Mouse (Mus musculus) heart, postnatal 0 days (tissue): ENCODE data around the gene 4930562C15Rik. TPM values are rescaled to one million over a fixed set of nuclear protein-coding genes. Genes with fewer than 3 reads are reported as not detected.
A peak's percentile ranks its signal among the peaks of the same experiment; 100 is the strongest.

ENCODE experiments used
- ATAC-seq: fragments of 200-750 bp; cut with Nextera tagmentation; 2 replicates; pipeline ENCODE4 v1.8.0; 2017; ENCODE audit warnings: low read depth, moderate number of reproducible peaks, moderate library complexity; ENCODE audit not compliant: insufficient read depth
- DNase-seq: peaks from one replicate; pipeline ENCODE4 v3.0.0-alpha.2; 2016; ENCODE audit warnings: low spot score
- H3K27ac ChIP-seq: fragments of 300-500 bp; sonication (generic); 2 replicates; pipeline ENCODE4 v1.5.1; 2014; ENCODE audit warnings: low read depth, mild to moderate bottlenecking
- H3K27me3 ChIP-seq: fragments of 300-500 bp; sonication (generic); 2 replicates; pipeline ENCODE4 v1.6.1; 2014; ENCODE audit warnings: low read length, mixed read lengths; ENCODE audit not compliant: control insufficient read depth, insufficient read depth
- H3K36me3 ChIP-seq: fragments of 300-500 bp; sonication (generic); replicated peaks from 2 replicates; pipeline ENCODE4 v1.6.1; 2014; ENCODE audit warnings: low read length, mixed read lengths; ENCODE audit not compliant: control insufficient read depth, insufficient read depth
- H3K4me1 ChIP-seq: fragments of 300-500 bp; sonication (generic); 2 replicates; pipeline ENCODE4 v1.6.1; 2014; ENCODE audit warnings: antibody characterized with exemption; ENCODE audit not compliant: control insufficient read depth, insufficient read depth
- H3K4me2 ChIP-seq: fragments of 300-500 bp; sonication (generic); 2 replicates; pipeline ENCODE4 v1.6.1; 2014; ENCODE audit warnings: low read depth, mild to moderate bottlenecking, low read length, moderate library complexity
- H3K4me3 ChIP-seq: fragments of 300-500 bp; sonication (generic); 2 replicates; pipeline ENCODE4 v1.5.1; 2014; ENCODE audit warnings: low read depth, low read length
- H3K9ac ChIP-seq: fragments of 300-500 bp; sonication (generic); replicated peaks from 2 replicates; pipeline ENCODE4 v1.6.1; 2014; ENCODE audit warnings: low read depth, low read length, mixed read lengths
- H3K9me3 ChIP-seq: fragments of 300-500 bp; sonication (generic); replicated peaks from 2 replicates; pipeline ENCODE4 v1.6.1; 2016; ENCODE audit warnings: low read length; ENCODE audit not compliant: control insufficient read depth
- CTCF ChIP-seq: IDR thresholded peaks from 2 replicates; pipeline ENCODE4 v1.5.1; 2016; ENCODE audit warnings: antibody characterized with exemption, control low read depth, low read depth
- EP300 ChIP-seq: IDR thresholded peaks from 2 replicates; pipeline ENCODE4 v1.6.1; 2016; ENCODE audit warnings: antibody characterized with exemption, low read depth
- WGBS: fragments of 180-500 bp; shearing (Covaris S2); extraction: QIAGEN DNeasy Blood & Tissue Kit; methylation state at CpG from one replicate; pipeline ENCODE4 v1.1.7; 2014; 5-methylcytosine and 5-hydroxymethylcytosine counted together
- polyA plus RNA-seq: library from polyadenylated mRNA; unstranded; fragments of >200 nt; fragmentation: Nextera tagmentation; extraction: Ambion mirVana; gene quantifications from 2 replicates; pipeline ENCODE4 v1.2.1, GENCODE M21; 2015
- total RNA-seq: library from RNA; depleted of rRNA; stranded (reverse); fragments of >200 nt; gene quantifications from 2 replicates; pipeline ENCODE4 v1.2.3, GENCODE M21; 2014; ENCODE audit warnings: low replicate concordance

4930562C15Rik gene
- total and polyA plus RNA-seq, 2 experiments from 2014 or later = 0.12 TPM; not detected in 1

GRCm38 (mm10) chr16:4879101-4879707, 44.0 kb downstream of the 4930562C15Rik start:
- Histone ChIP-seq H3K36me3 (peaks cover 7% of the 10 kb centered on the region; the same call in 1 of the 2 replicates), H3K27me3 (no peaks in the 10 kb centered on the region), H3K4me2 (peak overlapping the region; percentile 74), H3K9me3 (no peaks in the 10 kb centered on the region), H3K4me3 (peak overlapping the region; percentile 64), H3K4me1 (peaks cover 28% of the 10 kb centered on the region), H3K27ac (peak overlapping the region; percentile 98), H3K9ac (peak overlapping the region; percentile 83)
- TF ChIP-seq CTCF = no peak
- TF ChIP-seq EP300 = no peak
- DNase-seq = peak; percentile 34
- under 1% methylated on average over 53 of the region's 54 CpGs for WGBS
- ATAC-seq = peak; percentile 3; the same call in 1 of the 2 replicates

GRCm38 (mm10) chr16:4879708-4880124, 44.5 kb downstream of the 4930562C15Rik start:
- WGBS = under 1% methylated on average over 40 of the region's 40 CpGs
- H3K4me1 ChIP-seq = peaks cover 28% of the 10 kb centered on the region
- ATAC-seq = peak; percentile 71
- TF ChIP-seq EP300 = no peak
- peak; percentile 28; the same call in 1 of the 2 replicates for TF ChIP-seq CTCF
- H3K9ac ChIP-seq = peak overlapping the region; percentile 83
- peak overlapping the region; percentile 98 for H3K27ac ChIP-seq
- no peaks in the 10 kb centered on the region for H3K9me3 ChIP-seq
- peak overlapping the region; percentile 64 for H3K4me3 ChIP-seq
- H3K36me3 ChIP-seq = peaks cover 2% of the 10 kb centered on the region; the same call in 1 of the 2 replicates
- H3K4me2 ChIP-seq = peak overlapping the region; percentile 74
- H3K27me3 ChIP-seq = no peaks in the 10 kb centered on the region
- peak; percentile 89 for DNase-seq

DNA sequence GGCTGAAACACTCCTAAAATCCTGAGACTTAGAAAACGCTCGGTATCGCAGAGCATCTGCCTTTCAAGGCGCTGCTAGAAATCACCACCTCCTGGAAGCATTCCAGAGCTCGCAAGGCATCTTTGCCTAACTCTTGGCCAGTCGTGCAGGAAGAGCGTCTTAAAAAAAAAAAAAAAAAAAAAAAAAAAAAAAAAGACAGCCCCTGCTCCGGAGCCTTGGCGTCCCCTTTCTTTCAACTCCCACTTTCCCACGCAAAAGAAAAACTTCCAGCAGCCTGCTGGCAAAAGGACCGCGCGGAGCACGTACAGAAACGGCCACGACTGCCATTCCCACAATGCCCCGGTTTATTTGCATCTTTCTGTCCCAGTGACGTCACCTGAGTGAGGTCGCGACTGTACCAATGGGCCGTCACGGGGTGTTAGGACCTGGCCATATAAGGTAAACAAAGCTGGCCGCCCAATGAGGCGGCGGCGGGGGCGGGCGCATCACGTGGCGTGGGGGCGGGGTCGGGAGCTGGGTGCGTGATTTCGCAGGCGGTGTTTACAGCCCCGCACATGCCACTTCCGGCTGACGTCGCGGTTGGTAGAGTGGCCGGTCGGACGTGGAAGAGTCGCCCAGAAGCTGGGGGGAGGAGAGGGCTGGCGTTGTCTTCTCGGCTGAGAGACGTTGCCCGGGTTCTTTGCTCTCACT, 45.1 kb downstream of the 4930562C15Rik start, which contains the start of gene Ubald1:
Ubald1 (minus strand) TSS at position 180 of the 690 bp plus-strand sequence.
- Histone ChIP-seq H3K9ac (peak within 1 kb of the TSS; percentile 83), H3K4me1 (peaks cover 30% of the 10 kb centered on the region), H3K27ac (peak within 1 kb of the TSS; percentile 98), H3K4me3 (peak within 1 kb of the TSS; percentile 64), H3K27me3 (no peaks in the 10 kb centered on the region), H3K36me3 (no peaks in the 10 kb centered on the region), H3K4me2 (peak within 1 kb of the TSS; percentile 87), H3K9me3 (no peaks in the 10 kb centered on the region)
- peak; percentile 89 for ATAC-seq
- DNase-seq = peak; percentile 99
- TF ChIP-seq CTCF (no peak), EP300 (peak; percentile 86)
- under 1% methylated on average over 45 of the region's 48 CpGs for WGBS

DNA sequence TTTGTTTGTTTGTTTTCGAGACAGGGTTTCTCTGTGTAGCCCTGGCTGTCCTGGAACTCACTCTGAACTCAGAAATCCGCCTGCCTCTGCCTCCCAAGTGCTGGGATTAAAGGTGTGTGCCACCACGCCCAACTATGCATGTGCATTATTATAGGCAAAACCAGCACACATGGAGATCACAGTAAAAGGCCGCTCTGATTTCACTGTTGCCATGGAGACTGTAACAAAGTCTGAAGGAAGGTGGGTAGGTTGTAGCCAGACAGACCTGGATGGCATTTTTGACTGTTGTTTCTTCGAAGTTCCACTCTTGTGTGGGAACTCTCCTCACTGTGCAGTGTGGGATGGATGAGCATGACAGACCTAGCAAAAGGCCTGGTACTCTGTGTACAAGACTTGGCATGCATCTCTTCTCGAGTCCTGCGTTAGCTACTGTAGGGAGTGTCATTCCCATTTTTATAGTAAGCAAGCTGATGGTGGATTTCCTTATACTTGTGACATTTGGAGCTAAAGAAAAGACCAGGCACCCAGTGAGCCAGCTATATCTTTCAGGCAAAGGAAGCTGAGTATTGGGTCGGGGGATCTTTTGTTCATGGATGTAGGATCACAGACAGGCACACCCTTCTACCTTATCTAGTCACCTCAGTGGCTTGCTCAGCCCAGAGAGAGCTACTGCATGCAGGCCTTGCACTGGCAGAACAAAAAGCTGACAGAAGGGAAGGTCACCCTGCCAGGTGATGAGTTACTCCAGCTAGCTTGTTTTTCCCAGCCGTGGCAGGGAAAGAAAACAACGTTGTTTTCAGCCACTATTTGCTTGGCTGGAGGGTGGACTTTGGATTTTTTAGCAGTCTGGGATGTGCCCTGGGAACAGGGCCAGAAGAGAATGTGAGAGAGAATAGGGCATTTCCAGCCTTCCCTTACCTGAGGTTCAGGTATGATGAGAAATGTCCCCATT, 46.5 kb downstream of the 4930562C15Rik start:
- Histone ChIP-seq H3K36me3 (no peaks in the 10 kb centered on the region), H3K27ac (peak overlapping the region; percentile 98), H3K9ac (peak overlapping the region; percentile 83; the same call in 1 of the 2 replicates), H3K4me3 (peak overlapping the region; percentile 64), H3K27me3 (no peaks in the 10 kb centered on the region), H3K9me3 (no peaks in the 10 kb centered on the region), H3K4me1 (peaks cover 28% of the 10 kb centered on the region), H3K4me2 (peak overlapping the region; percentile 87)
- WGBS = 70% methylated on average over 10 of the region's 10 CpGs
- ATAC-seq = no peak
- TF ChIP-seq CTCF (no peak), EP300 (no peak)
- DNase-seq = no peak

- no peak for TF ChIP-seq CTCF
- TF ChIP-seq EP300 = no peak
- H3K9me3 ChIP-seq = no peaks in the 10 kb centered on the region
- H3K36me3 ChIP-seq = no peaks in the 10 kb centered on the region
- no peak for ATAC-seq
- no peak overlapping the region for H3K4me2 ChIP-seq
- no peak overlapping the region for H3K9ac ChIP-seq
- peaks cover 35% of the 10 kb centered on the region for H3K4me1 ChIP-seq
- no peaks in the 10 kb centered on the region for H3K27me3 ChIP-seq
- DNase-seq = no peak
- WGBS = 61% methylated on average over 10 of the region's 10 CpGs
- H3K27ac ChIP-seq = no peak overlapping the region
- H3K4me3 ChIP-seq = no peak overlapping the region
Observed at GRCm38 (mm10) chr16:4884930-4885329, 49.7 kb downstream of the 4930562C15Rik start.
